Mouse (Mus musculus) adrenal gland, adult (tissue): ENCODE data around the gene Arpp19.

Source experiments
- DNase-seq, 2 experiments: peaks; one replicate each; pipeline ENCODE4 v3.0.0; 2022 to 2023; ENCODE audit warnings: low spot score in 1 of 2; ENCODE audit not compliant: inconsistent age in 2 of 2

Arpp19 gene

DNA sequence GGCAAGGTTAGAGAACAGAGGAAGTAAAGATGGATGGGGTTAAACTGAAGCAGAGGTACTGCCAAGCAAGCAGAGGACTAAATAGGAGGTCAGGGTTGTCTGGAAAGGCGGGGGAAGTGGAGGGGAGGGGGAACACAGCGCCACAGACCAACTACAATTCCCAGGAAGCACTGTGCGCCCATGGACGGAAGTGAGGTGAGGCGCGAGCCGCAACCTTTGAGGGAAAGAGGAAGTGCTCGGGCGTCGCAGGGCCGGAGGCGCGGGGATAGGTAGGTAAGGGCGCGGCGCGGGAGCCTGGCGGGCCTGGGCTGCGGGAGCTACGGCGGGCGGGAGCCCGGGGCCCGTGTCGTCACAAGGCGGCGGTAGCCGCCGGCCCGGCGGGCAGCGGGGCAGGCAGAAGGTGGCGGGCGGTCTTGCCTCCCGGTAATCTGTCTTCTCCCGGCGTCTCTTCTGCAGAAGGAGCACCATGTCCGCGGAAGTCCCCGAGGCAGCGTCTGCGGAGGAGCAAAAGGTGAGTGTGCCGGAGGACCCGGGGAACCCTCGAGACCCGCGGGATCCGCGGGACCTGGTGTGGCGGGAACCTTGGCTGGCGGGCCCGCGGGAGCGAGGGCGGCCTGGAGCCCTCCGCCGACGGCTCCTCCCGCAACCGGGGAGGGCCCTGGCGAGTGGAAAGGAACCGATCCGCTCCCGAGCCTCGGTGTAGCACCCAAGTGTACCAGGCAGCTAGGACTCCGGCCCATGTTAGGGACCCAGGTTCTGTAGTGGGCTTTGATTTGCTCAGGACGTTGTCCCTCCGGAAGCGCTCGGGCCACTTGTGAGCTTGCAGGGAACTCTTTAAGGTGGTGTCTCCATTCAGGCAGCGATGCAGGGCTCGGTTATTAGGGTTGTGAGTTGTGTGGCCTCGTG, at the start of gene Arpp19:
Gene Arpp19, plus strand, starts transcription at position 164 of the 906 bp plus-strand sequence.
- DNase-seq: peak; percentile 93 to 96

DNA sequence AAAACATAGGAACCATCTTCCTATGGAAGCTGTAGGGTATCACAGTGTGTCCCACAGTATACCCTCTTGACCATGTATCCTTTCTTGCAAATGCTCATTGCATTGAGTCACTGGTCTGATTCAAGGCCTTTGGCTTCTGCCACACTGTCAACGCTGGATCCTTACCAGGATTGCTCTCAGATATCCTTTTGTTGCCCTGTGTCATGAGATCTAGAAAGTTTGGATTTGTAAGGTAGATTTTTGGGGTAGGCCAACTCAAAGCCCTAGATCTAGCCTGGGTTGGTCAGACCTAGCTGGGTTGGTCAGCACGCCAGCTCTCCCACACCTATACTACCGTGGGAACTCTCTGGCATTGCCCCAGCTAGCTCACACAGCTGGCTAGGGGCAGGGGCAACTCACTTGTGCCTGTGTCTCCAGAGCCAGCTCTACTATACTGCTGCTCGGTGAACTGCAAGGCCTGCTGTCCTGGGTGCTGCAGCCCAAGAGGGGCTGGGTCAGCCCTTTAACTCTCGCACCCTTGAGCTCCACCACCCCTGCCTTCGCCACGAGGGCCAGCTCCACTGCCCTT, 48.4 kb upstream of the Arpp19 start:
- DNase-seq: peak; percentile 61 to 88

DNA sequence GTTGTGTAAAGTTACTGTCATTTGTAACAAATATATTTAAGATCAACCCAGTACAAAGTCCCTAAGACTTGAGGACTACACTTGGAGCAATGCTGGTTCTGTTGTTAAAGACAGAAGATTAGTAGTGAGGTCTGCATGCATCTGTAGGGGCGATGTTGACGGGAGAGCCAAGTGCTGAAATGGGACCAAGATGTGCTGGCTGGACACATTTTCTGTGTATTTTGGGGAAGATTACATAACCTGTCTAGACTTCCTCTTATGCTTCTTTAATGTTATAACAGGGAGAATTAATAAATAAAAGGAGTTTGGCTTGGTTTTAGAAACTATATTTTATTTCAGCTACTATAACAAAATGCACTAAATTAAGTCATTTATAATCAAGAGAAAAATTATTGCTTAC, 47.4 kb upstream of the Arpp19 start:
- no peak for DNase-seq

DNA sequence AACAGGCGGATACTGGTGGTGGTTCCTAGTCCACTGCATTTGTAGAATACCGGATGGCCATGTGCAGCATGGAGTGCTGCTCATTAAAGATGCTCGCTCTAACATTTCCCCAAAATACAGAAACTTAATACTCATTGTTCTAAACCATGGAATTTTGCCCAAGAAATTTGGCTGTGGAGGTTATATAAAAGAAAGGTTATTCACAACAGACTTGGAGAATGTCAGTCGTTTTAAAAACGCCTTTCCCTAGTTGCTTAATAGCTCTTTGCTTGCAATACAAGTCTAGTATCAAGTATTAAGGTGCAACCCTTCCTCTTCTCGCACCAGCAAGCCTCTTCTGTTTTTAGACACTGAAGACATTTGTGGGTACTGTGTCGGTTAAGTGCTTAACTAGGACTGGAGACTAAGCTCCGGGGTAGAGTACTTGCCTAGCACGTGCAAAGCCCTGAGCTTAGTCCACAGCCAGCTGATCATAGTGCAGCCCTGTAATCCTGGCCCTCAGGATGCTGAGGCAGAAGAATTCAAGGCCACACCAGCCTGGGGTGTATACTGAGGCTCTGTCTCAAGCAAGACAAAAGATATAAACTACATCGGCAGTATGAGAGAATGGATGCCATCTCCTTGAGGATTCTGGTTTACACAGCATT, 42.7 kb upstream of the Arpp19 start:
- peak in 1 of 2 experiments; percentile 54 for DNase-seq

DNA sequence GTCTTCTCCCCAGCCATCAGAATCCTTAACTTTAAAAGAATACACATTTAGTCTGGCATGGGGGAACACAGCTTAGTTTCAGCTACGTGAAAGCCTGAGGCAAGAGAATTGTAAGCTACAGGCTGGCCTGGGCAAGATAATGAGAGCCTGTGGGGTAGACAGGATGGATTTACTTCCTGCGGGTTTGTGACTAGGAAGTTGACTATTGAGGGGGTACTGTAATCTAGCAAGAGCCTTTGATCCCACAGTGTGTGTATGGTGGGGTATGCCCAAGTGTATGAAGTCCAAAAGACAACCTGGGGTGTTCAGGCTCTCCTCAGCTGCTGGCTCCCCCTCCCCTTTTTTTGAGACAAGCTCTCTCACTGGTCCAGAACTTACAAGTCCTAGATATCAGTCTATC, 41.1 kb upstream of the Arpp19 start:
- DNase-seq: peak in 1 of 2 experiments; percentile 28

DNA sequence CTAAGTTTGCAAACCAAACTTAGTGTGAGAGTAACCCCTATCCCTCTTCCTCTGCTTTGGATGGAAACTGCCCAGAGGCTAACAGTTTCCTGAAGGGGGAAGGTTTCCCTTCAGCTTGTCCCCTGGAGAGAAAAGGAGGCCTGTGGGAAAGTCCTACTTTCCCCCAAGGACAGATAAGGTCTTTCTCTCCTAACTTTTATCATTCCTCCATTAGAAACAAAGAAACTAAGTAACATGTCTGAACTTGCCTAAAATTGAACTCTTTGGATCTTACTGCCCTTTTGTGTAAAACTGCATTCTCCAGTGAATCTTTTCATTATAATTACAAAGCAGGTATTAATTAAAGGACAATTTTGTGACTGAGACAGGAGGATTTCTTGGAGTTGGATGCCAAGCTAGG, 39.4 kb upstream of the Arpp19 start:
- DNase-seq: peak in 1 of 2 experiments; percentile 29

DNA sequence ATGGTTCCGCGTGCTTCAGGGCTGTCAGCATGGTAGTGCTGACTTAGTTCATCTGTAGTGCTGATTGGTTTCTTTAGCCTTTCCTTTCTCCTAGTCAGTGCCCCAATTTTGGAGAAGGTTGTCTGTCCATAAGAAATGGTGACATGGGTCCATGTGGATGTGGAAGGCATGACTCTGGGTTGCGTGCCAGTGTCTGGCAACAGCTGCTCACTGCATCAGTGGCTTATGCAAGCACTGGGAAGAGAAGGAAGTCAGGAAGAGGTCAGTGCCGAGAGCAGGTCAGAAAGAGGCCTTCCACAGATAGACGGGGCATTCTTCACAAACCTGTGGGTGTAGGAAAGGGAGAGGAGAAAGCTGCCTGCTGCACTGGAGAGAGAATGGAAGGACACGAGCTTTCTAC, 36.4 kb upstream of the Arpp19 start:
- DNase-seq: peak in 1 of 2 experiments; percentile 78

DNA sequence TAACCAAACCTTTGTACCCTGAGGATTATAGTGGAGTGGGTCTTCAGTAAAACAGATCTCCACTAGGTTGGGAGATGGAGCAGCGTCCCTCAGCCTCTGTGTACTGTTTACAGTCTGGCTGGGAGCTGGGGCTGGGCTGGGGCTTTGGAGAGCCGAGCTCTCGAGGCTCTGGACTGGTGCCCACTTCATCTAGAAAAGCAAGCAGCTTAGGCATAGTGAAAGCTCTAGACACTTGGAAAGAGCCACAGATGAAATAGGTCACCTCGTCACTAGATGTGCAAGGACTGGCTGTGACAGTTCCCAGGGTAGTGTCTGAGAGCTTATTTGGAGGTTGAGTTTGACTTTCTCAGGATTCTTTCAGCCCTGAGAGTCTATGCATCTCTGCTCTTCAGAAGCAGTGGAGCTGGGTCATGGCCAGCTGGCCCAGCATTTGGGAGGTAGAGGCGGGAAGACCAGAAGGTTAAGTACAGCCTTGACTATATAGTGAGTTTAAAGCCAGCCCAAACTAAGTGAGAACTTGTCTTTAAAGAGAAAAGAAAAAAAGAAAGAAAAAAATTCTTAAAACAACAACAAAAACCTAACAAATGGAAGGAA, 35.7 kb upstream of the Arpp19 start:
- DNase-seq: peak; percentile 59 to 84

DNA sequence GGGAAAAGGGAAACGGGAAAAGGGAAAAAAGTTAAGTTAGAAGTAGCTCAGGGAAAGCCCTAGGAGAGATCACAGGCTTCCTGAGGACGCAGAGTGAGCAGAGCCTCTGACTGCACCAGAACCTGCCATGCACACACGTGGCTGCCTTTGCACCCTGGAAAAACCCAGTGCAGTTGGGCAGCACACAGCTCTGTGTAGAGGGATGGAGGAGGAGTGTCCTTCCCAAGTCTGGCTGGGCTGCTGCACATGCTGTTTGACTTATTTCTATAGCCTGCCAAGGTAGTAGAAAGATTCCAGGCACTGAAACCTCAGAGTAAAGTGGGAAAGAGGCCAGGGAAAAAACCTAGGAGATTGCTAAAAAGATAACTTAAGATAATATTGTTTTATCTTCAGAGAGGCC, 35.2 kb upstream of the Arpp19 start:
- peak; percentile 64 to 78 for DNase-seq

DNA sequence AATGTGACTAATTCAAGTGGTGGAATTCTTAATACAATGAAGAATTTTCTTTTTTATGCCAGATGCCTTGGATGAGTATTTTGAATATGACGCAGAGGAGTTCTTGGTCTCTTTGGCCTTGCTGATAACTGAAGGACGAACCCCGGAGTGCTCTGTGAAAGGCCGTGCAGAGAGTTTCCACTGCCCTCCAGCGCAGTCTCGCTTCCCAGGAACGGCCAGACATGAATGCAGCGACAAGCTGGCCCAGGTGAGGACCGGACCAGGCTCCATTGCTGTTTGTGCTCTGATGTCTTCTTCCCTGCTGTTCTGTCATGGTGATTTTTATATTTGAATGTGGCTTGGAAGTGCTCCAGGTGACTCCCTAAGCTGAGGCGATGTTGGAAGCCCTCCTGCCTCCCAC, 33.2 kb upstream of the Arpp19 start:
- DNase-seq: peak; percentile 87 to 93

DNA sequence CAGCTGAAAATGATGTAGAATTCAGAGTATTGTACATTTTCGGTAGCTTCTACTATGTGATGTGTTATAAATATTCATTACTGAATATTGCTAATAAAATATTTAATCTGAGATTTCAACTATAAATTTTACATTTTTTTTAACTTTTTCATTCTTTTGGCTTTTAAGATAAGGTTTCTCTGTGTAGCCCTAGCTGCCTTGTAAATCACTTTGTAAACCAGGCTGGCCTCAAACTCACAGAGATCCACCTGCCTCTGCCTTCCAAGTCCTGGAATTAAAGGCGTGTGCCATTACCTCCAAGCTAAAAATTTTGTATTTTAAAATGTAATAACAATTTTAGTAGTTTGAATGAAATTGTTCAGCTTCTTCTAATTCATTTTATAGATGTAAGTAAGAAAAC, 20.8 kb upstream of the Arpp19 start:
- DNase-seq: no peak

DNA sequence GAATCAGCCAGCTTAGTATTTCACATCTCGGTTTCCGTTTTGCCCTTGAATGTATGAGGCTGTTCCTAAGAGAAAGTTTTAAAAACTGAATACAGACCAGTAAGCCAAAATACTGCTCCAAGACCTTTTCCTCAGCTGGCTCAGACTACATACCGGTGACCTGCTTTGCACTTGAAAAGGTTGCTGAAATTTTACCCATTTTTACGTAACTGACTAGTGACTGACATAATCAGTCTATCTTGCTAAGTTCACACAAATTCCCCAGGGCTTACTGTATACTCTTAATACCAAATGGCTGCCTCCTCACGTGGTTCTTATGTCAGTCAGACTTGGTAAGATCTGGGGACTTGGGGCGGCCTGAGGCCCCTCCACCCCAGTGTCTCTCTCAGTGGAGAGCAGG, 18.2 kb upstream of the Arpp19 start:
- DNase-seq: peak in 1 of 2 experiments; percentile 54

DNA sequence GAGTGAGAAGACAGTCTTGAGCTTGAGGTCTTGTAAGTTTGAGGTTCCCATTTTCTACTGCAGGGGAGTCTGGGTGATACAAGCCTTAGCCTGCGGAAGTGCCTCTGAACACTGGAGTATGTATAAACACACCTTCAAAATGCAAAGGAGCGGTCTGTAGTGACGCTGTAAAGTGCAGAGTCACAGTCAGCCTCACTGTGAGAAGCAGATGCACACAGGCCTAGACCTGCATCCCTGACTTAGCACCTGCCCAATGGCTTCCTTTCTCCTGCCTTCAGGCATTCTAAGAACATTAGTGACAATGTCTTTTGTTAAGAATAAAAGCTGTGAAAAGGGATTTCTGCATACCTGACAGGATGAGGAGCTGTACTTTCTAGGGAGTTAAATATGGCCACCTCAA, 17.8 kb upstream of the Arpp19 start:
- no peak for DNase-seq

DNA sequence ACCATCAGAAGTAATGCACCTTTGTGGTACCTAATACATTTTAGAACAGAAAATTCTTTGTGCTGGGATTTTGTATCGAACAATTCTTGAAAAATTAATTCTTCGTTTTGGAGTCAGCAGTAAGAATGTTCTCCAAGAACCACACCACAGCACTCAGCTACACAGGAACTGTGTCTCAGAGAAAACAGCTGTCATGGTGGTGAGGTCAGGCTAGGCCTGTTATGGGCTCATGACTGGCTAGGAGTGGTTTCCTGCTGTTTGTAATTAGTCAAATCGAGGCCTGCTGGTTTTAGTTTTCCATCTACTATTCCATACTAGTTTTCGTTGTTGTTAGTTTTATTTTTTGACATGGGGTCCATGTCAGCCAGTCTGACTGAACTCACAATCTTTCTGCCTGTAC, 16.9 kb upstream of the Arpp19 start:
- no peak for DNase-seq

DNA sequence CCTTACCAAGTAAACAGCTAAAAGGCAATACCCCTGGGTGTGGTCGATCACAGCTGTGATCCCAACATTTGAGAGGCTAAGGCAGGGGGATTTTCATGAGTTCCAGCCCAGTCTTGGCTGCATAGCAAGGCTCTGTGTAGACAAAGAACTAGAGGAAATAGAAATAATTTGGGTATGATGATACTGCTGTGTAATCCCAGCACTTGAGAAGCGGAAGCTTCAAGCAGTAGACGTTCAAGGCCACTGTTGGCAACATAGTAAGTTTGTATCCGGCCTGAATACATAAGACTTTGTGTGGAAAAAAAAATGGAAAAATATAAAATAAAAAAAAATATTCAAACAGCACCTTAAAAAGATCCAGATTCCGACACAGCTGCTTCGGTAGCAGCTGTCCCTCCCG, 14.9 kb upstream of the Arpp19 start:
- DNase-seq: peak in 1 of 2 experiments; percentile 52

DNA sequence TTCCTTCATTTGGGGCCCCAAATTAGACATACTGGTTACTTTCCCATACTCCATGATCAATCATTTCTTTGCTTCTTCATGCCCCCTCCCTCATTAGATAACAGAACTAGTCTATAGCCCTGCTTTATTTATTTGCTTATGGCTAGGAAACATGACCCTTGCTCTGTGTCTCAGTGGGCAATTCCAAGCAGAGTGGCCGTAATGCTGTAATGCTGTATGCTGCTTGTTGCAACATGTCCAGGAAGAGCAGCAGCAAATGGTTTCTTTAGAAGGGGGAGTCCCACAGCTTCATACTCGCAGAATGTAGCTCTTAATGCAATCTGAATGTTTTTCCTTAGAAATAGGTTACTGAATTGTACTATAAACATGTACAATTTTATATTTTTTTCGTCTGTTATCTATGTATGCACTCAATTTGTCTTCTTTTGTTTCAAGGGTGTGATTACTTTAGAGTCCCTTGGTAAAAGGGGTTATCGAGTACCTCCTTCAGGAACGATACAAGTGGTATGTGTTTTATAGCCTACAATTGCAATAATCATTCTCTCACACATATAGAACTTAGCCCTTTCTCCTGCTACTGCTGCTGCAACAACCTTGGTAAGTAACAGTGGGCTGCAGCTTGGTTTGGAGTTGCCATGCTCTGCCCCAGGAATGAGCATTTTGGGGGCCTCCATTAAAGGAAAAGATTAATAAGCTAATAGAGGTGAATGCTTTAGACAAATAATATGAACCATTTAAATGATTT, 14.1 kb upstream of the Arpp19 start:
- DNase-seq: peak in 1 of 2 experiments; percentile 26

DNA sequence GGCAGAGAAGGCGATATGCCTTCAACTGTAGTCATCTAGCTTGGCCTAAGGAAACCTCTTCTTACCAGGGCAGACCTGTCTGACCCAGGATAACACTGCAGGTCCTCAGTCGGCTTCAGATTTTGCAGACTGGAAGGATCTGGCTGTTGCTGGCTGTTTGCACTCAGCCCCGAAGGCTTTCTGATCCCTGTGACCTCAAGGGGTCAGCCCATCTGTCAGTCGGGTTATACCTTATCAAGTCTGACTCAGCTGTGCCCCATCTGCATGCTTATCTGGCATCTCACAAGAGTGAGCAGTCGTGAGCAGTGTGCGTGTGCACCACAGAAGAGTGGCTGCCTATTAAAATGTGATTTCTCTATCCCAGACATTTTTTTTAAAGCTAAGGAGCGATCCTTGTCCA, 13.3 kb upstream of the Arpp19 start:
- DNase-seq: peak; percentile 43 to 62

DNA sequence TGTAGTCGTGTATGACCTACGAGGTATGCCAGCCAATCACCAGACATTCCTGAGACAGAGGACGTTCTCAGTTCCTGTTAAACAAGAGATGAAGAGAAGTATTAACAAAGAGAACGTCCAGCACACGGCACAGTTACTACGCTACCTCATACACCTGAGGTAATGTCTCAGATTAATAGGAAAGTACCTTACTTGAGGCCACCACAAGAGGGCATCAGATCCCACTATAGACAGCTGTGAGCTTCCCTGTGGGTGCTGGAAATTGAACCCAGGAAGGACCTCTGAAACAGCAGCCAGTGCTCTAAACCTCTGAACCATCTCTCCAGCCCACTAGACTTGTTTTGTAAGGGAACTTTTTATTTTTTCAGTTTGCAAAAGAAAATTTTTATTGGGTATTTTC, 11.7 kb upstream of the Arpp19 start:
- DNase-seq: peak in 1 of 2 experiments; percentile 33

DNA sequence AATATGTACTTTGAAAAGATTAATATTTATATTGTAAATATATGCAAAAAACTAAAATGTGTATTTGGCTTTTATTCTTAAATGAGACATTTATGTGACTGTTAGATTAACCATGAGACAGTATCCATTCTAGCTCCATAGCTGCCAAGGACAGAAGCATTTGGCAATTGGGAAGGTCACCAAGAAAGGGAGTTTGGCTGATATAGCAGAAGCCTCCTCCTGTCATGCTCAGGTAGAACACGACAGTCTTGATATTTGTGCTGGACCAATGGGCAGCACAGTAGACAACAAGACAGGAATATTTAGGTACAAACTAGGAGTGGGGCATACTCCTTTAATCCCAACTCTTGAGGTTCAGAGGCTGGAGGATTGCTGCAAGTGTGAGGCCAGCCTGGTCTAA, 5.0 kb upstream of the Arpp19 start:
- peak in 1 of 2 experiments; percentile 72 for DNase-seq

DNA sequence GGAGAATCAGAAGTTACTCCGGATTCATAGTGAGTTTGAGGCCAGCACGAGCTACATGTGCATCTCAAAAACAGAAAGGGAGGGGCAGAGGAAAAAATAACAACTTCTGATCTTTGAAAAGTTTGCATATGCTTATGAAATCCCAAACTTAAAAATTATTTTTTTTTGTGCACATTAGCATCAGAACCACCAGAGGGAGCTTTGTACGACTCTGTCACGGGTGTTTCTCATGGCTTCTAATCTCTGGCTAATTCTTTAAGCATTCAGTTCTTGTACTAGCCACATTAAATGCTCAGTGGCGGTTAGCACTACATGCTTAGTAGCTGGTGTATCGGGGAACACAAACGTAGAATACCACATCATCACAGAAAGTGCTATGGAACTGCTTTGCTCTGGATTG, 4.3 kb upstream of the Arpp19 start:
- no peak for DNase-seq

DNA sequence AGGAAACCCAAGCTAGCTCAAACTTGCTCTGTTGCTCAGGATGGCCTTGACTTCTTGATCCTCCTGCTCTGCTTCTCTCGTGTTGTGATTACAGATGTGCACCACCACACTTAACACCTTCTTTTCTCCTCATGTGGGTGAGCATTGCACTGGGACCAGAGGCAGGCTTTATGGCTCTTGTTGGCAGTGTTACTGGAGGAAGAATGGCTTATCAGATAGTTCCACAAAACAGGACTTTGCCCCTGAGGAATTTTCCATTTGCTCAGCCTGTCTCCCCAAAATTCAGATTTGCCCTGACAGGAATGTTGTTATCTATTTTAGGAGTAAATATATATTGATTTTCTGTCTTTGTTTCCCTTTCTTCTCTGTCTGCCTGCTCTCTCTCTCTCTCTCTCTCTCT, 2.7 kb upstream of the Arpp19 start:
- peak in 1 of 2 experiments; percentile 65 for DNase-seq
